Mouse (Mus musculus): ENCODE data around the gene Fam43a. TPM values are rescaled to one million over a fixed set of nuclear protein-coding genes. Genes with fewer than 3 reads are reported as not detected.

Gene Fam43a
- polyA plus RNA-seq (2017; shearing (Covaris generic)): 2.8 TPM

GRCm38 (mm10) chr16:30599491-30600268 lies at the start of gene Fam43a:
Gene Fam43a (plus strand): TSS chr16:30599723.

GRCm38 (mm10) chr16:30550748-30551192 lies 48.8 kb upstream of the Fam43a start, which contains the start of gene Tmem44:
Gene Tmem44 (minus strand): TSS chr16:30550842.

GRCm38 (mm10) chr16:30587494-30588327 lies 11.8 kb upstream of the Fam43a start, which contains the start of gene Lsg1:
Gene Lsg1 (minus strand): TSS chr16:30587592.

Other genes starting within 250 kb of the Fam43a start
- 6.0 TPM for gene Atp13a3, start 193.7 kb upstream of the Fam43a start, polyA plus RNA-seq (2017; shearing (Covaris generic))
- gene Tmem44, start 48.9 kb upstream of the Fam43a start, polyA plus RNA-seq (2017; shearing (Covaris generic)): 0.29 TPM
- gene Lsg1, start 12.1 kb upstream of the Fam43a start, polyA plus RNA-seq (2017; shearing (Covaris generic)): 91.0 TPM

All from CD4-positive, CD25-positive, alpha-beta regulatory T cell, adult 9 weeks (primary cell).